Mouse (Mus musculus): ENCODE measurements around the gene Fgf11.

Fgf11 gene

GRCm38 (mm10) chr11:69801379-69801977 lies at the start of gene Fgf11:
Gene Fgf11 (minus strand): TSS chr11:69801857.
- DNase-seq (ENCODE audit: low read depth in 2 of 2, low spot score in 2 of 2): no peak

GRCm38 (mm10) chr11:69850754-69851153 lies 49.1 kb upstream of the Fgf11 start:
- DNase-seq (ENCODE audit: low read depth in 2 of 2, low spot score in 2 of 2): no peak

- DNase-seq (ENCODE audit: low read depth in 2 of 2, low spot score in 2 of 2): no peak
These were observed 48.2 kb upstream of the Fgf11 start for GRCm38 (mm10) chr11:69849884-69850283.

GRCm38 (mm10) chr11:69849128-69849527 lies 47.5 kb upstream of the Fgf11 start:
- no peak for DNase-seq (ENCODE audit: low read depth in 2 of 2, low spot score in 2 of 2)

GRCm38 (mm10) chr11:69848021-69848420 lies 46.4 kb upstream of the Fgf11 start:
- no peak for DNase-seq (ENCODE audit: low read depth in 2 of 2, low spot score in 2 of 2)

- DNase-seq (ENCODE audit: low read depth in 2 of 2, low spot score in 2 of 2): no peak
These were observed 45.4 kb upstream of the Fgf11 start for GRCm38 (mm10) chr11:69846738-69847688.

GRCm38 (mm10) chr11:69846198-69846680 lies 44.6 kb upstream of the Fgf11 start, which contains the start of gene Plscr3:
Gene Plscr3 (plus strand): TSS chr11:69846376.
- peak; percentile 72 to 87 for DNase-seq (ENCODE audit: low read depth in 2 of 2, low spot score in 2 of 2)

- DNase-seq (ENCODE audit: low read depth in 2 of 2, low spot score in 2 of 2): no peak
These were observed 37.1 kb upstream of the Fgf11 start for GRCm38 (mm10) chr11:69838714-69839104.

GRCm38 (mm10) chr11:69837952-69838713 lies 36.5 kb upstream of the Fgf11 start, which contains the start of gene Tmem256:
Gene Tmem256 (plus strand): TSS chr11:69838514.
- peak; percentile 76 to 85 for DNase-seq (ENCODE audit: low read depth in 2 of 2, low spot score in 2 of 2)

- DNase-seq (ENCODE audit: low read depth in 2 of 2, low spot score in 2 of 2): no peak
These were observed 35.9 kb upstream of the Fgf11 start, which contains the start of gene Nlgn2 for GRCm38 (mm10) chr11:69837604-69837951. Gene Nlgn2 (minus strand): TSS chr11:69837784.

GRCm38 (mm10) chr11:69836703-69837576 lies 35.3 kb upstream of the Fgf11 start:
- no peak for DNase-seq (ENCODE audit: low read depth in 2 of 2, low spot score in 2 of 2)

GRCm38 (mm10) chr11:69835966-69836335 lies 34.3 kb upstream of the Fgf11 start:
- no peak for DNase-seq (ENCODE audit: low read depth in 2 of 2, low spot score in 2 of 2)

GRCm38 (mm10) chr11:69835326-69835965 lies 33.8 kb upstream of the Fgf11 start:
- DNase-seq (ENCODE audit: low read depth in 2 of 2, low spot score in 2 of 2): no peak

- DNase-seq (ENCODE audit: low read depth in 2 of 2, low spot score in 2 of 2): peak; percentile 30 to 38
These were observed 32.4 kb upstream of the Fgf11 start for GRCm38 (mm10) chr11:69834001-69834549.

- no peak for DNase-seq (ENCODE audit: low read depth in 2 of 2, low spot score in 2 of 2)
These were observed 31.9 kb upstream of the Fgf11 start for GRCm38 (mm10) chr11:69833554-69833953.

- DNase-seq (ENCODE audit: low read depth in 2 of 2, low spot score in 2 of 2): no peak
These were observed 27.2 kb upstream of the Fgf11 start for GRCm38 (mm10) chr11:69828832-69829231.

GRCm38 (mm10) chr11:69823456-69823855 lies 21.8 kb upstream of the Fgf11 start:
- DNase-seq (ENCODE audit: low read depth in 2 of 2, low spot score in 2 of 2): no peak

- DNase-seq (ENCODE audit: low read depth in 2 of 2, low spot score in 2 of 2): no peak
These were observed 20.4 kb upstream of the Fgf11 start, which contains the start of gene Spem1 for GRCm38 (mm10) chr11:69822080-69822479. Gene Spem1 (minus strand): TSS chr11:69822180.

- no peak for DNase-seq (ENCODE audit: low read depth in 2 of 2, low spot score in 2 of 2)
These were observed 17.2 kb upstream of the Fgf11 start for GRCm38 (mm10) chr11:69818871-69819270.

Measured in CD8-positive naive resting alpha-beta T cell, adult 2 months (primary cell).